Mouse (Mus musculus) neural tube, embryonic 14.5 days (tissue): ENCODE measurements around the gene Rims1. TPM values are rescaled to one million over a fixed set of nuclear protein-coding genes. Genes with fewer than 3 reads are reported as not detected.

Source experiments
- ATAC-seq: fragments of 200-750 bp; cut with Nextera tagmentation; 2 replicates; pipeline ENCODE4 v1.8.0; 2017; ENCODE audit warnings: low read depth, mild to moderate bottlenecking, moderate TSS enrichment, moderate library complexity
- H3K27ac ChIP-seq: fragments of 300-500 bp; sonication (generic); 2 replicates; pipeline ENCODE4 v1.5.1; 2014; ENCODE audit warnings: low read depth, mild to moderate bottlenecking, control low read depth, low read length, moderate library complexity, mixed read lengths
- H3K27me3 ChIP-seq: fragments of 300-500 bp; sonication (generic); 2 replicates; pipeline ENCODE4 v1.6.1; 2014; ENCODE audit warnings: low read length; ENCODE audit not compliant: control insufficient read depth, insufficient read depth
- H3K36me3 ChIP-seq: fragments of 300-500 bp; sonication (generic); 2 replicates; pipeline ENCODE4 v1.6.1; 2014; ENCODE audit warnings: low read length, mixed read lengths; ENCODE audit not compliant: control insufficient read depth, insufficient read depth
- H3K4me1 ChIP-seq: fragments of 300-500 bp; sonication (generic); 2 replicates; pipeline ENCODE4 v1.6.1; 2014; ENCODE audit warnings: low read length; ENCODE audit not compliant: control insufficient read depth, insufficient read depth
- H3K4me2 ChIP-seq: fragments of 300-500 bp; sonication (generic); 2 replicates; pipeline ENCODE4 v1.6.1; 2014; ENCODE audit warnings: mild to moderate bottlenecking, low read depth, low read length, control low read depth
- H3K4me3 ChIP-seq: fragments of 300-500 bp; sonication (generic); 2 replicates; pipeline ENCODE4 v1.5.1; 2014; ENCODE audit warnings: low read depth, low read length, control low read depth, mixed read lengths
- H3K9ac ChIP-seq: fragments of 300-500 bp; sonication (generic); replicated peaks from 2 replicates; pipeline ENCODE4 v1.6.1; 2014; ENCODE audit warnings: low read depth, mild to moderate bottlenecking, control low read depth, low read length, mixed read lengths
- H3K9me3 ChIP-seq: fragments of 300-500 bp; sonication (generic); 2 replicates; pipeline ENCODE4 v1.6.1; 2016; ENCODE audit warnings: low read length; ENCODE audit not compliant: control insufficient read depth
- WGBS: fragments of 180-500 bp; shearing (Covaris S2); extraction: QIAGEN DNeasy Blood & Tissue Kit; methylation state at CpG from one replicate; pipeline ENCODE4 v1.1.7; 2014; 5-methylcytosine and 5-hydroxymethylcytosine counted together
- polyA plus RNA-seq: library from polyadenylated mRNA; unstranded; fragments of >200 nt; fragmentation: Nextera tagmentation; extraction: Ambion mirVana; gene quantifications from 2 replicates; pipeline ENCODE4 v1.2.1, GENCODE M21; 2014

The Rims1 gene
- polyA plus RNA-seq, 1 experiment from 2014 or later = 28.4 TPM

- Histone ChIP-seq H3K4me2 (no peak overlapping the region), H3K9me3 (no peaks in the 10 kb centered on the region), H3K4me1 (no peaks in the 10 kb centered on the region), H3K36me3 (no peaks in the 10 kb centered on the region), H3K27me3 (no peaks in the 10 kb centered on the region), H3K9ac (no peak overlapping the region), H3K4me3 (no peak overlapping the region), H3K27ac (no peak overlapping the region)
- 92% methylated on average over 9 of the region's 9 CpGs for WGBS
- ATAC-seq = no peak
Observed at GRCm38 (mm10) chr1:22654903-22655302, 150.9 kb downstream of the Rims1 start.

GRCm38 (mm10) chr1:22650588-22650987 lies 155.2 kb downstream of the Rims1 start:
- Histone ChIP-seq H3K4me1 (no peaks in the 10 kb centered on the region), H3K27me3 (no peaks in the 10 kb centered on the region), H3K9me3 (no peaks in the 10 kb centered on the region), H3K4me2 (no peak overlapping the region), H3K27ac (no peak overlapping the region), H3K9ac (no peak overlapping the region), H3K36me3 (no peaks in the 10 kb centered on the region), H3K4me3 (no peak overlapping the region)
- no peak for ATAC-seq
- WGBS = 81% methylated on average over 7 of the region's 7 CpGs

GRCm38 (mm10) chr1:22649432-22649831 lies 156.4 kb downstream of the Rims1 start:
- Histone ChIP-seq H3K4me3 (no peak overlapping the region), H3K36me3 (no peaks in the 10 kb centered on the region), H3K9ac (no peak overlapping the region), H3K27me3 (no peaks in the 10 kb centered on the region), H3K4me2 (no peak overlapping the region), H3K9me3 (no peaks in the 10 kb centered on the region), H3K27ac (no peak overlapping the region), H3K4me1 (no peaks in the 10 kb centered on the region)
- WGBS = 81% methylated on average over 1 of the region's 1 CpGs
- ATAC-seq = no peak

DNA sequence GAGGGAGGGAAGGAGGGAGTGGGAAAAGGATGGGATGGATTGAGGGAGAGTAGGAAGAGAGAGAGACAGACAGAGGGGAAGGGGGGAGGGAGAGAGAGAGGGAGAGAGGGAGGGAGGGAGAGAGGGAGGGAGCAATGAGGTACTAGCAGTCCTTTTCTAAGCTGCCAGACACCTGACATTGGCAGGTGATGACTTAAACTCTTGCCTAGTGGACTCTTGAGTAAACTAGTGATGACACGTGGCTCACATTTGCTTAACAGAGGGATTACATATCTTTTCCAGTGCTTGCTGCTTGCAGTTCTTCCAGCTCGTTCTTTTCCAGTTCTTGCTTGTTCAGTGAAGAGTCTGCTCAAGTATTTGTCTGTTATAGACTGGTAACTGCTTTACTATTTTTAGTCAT lies 160.5 kb downstream of the Rims1 start:
- WGBS = 43% methylated on average over 2 of the region's 2 CpGs
- Histone ChIP-seq H3K27me3 (no peaks in the 10 kb centered on the region), H3K9ac (no peak overlapping the region), H3K4me1 (no peaks in the 10 kb centered on the region), H3K9me3 (no peaks in the 10 kb centered on the region), H3K4me3 (no peak overlapping the region), H3K36me3 (no peaks in the 10 kb centered on the region), H3K27ac (no peak overlapping the region), H3K4me2 (no peak overlapping the region)
- ATAC-seq = no peak

GRCm38 (mm10) chr1:22640568-22640967 lies 165.2 kb downstream of the Rims1 start:
- no peak overlapping the region for H3K4me3 ChIP-seq
- no peak overlapping the region for H3K27ac ChIP-seq
- ATAC-seq = no peak
- WGBS = 79% methylated on average over 5 of the region's 5 CpGs
- H3K36me3 ChIP-seq = no peaks in the 10 kb centered on the region
- H3K4me1 ChIP-seq = no peaks in the 10 kb centered on the region
- no peaks in the 10 kb centered on the region for H3K27me3 ChIP-seq
- no peak overlapping the region for H3K9ac ChIP-seq
- H3K9me3 ChIP-seq = no peaks in the 10 kb centered on the region
- H3K4me2 ChIP-seq = no peak overlapping the region

DNA sequence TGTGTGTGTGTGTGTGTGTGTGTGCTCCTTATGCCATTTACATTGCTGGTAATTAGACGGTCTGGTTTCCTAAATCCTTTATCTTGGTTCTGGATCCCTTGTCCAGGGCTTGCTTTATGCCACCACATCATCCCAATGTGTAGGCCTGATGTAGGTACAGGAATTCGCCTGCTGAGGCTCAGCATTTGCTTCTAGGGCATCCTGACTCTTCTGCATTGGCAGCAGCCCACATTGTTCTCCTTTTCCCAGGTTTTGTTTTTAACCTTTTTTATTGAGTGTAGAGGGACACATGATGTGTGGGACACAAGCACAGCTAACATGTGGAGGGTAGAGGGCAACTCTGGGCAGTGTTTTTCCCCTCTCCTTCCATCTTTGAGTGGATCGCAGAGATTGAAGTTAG lies 166.1 kb downstream of the Rims1 start:
- Histone ChIP-seq H3K9me3 (no peaks in the 10 kb centered on the region), H3K27ac (no peak overlapping the region), H3K27me3 (no peaks in the 10 kb centered on the region), H3K4me1 (no peaks in the 10 kb centered on the region), H3K9ac (no peak overlapping the region), H3K4me3 (no peak overlapping the region), H3K4me2 (no peak overlapping the region), H3K36me3 (no peaks in the 10 kb centered on the region)
- 82% methylated on average over 3 of the region's 3 CpGs for WGBS
- ATAC-seq = no peak

DNA sequence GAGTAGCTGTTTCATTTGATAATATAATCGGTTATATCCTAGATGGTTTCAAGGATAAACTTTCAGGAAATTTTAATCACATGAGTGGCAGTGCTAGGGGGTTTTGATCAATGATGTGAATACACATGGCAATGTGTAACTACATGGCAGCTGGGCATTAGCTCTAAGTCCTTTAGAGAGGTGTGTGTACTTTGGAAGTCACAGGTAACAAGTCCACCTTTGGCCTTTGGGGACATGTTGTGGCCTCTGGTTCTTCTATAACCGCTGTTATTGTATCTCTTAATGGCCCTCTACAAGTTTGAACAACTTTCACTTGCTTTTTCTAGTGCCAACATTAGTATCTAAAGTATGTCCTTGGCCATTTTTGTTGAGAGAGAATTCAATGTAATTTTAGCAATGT lies 171.9 kb downstream of the Rims1 start:
- Histone ChIP-seq H3K27ac (no peak overlapping the region), H3K4me2 (no peak overlapping the region), H3K9me3 (no peaks in the 10 kb centered on the region), H3K9ac (no peak overlapping the region), H3K27me3 (no peaks in the 10 kb centered on the region), H3K36me3 (no peaks in the 10 kb centered on the region), H3K4me1 (no peaks in the 10 kb centered on the region), H3K4me3 (no peak overlapping the region)
- 96% methylated on average over 2 of the region's 2 CpGs for WGBS
- no peak for ATAC-seq

DNA sequence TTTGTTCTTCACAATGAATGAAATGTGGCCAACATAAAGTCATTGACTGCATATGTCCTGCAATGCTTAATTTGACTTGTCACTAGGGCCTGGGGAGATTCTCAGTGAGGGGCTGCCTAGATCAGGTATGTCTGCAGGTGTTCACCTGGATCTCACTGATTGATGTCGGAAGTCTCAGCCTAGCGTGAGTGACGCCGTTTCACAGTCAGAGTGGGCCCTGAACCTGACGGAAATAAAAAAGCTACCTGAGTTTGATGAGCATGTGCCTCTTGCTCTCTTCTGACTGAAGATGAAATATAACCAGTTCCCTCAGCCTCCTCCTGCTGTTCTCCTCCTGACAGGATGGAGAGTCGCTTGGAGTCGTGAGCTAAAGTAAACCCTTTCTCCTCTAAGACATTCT lies 173.2 kb downstream of the Rims1 start:
- 79% methylated on average over 7 of the region's 7 CpGs for WGBS

DNA sequence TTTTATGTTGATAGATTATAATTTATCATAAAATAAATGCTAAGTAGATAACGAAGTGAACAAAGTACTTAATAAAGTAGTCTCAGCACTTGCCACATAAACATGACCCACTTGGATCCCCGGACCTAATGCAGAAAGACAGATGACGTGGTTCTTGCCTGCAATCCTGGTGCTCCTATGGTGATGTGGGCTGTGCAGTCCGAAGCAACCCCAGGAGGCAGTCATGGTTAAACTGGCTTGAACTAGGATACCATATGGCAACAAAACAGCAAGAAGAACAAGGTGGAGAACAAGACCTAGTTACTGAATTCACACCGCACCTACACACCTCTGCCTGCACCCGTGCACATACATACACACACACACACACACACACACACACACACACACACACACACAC lies 173.8 kb downstream of the Rims1 start:
- Histone ChIP-seq H3K9me3 (no peaks in the 10 kb centered on the region), H3K9ac (no peak overlapping the region), H3K4me3 (no peak overlapping the region), H3K36me3 (no peaks in the 10 kb centered on the region), H3K4me1 (no peaks in the 10 kb centered on the region), H3K27ac (no peak overlapping the region), H3K27me3 (no peaks in the 10 kb centered on the region), H3K4me2 (no peak overlapping the region)
- 90% methylated on average over 6 of the region's 6 CpGs for WGBS
- no peak for ATAC-seq

More for the DNA sequence above, 173.2 kb downstream of the Rims1 start:
- Histone ChIP-seq H3K9ac (no peak overlapping the region), H3K27ac (no peak overlapping the region), H3K9me3 (no peaks in the 10 kb centered on the region), H3K27me3 (no peaks in the 10 kb centered on the region), H3K4me3 (no peak overlapping the region), H3K4me2 (no peak overlapping the region), H3K36me3 (no peaks in the 10 kb centered on the region), H3K4me1 (no peaks in the 10 kb centered on the region)
- no peak for ATAC-seq

DNA sequence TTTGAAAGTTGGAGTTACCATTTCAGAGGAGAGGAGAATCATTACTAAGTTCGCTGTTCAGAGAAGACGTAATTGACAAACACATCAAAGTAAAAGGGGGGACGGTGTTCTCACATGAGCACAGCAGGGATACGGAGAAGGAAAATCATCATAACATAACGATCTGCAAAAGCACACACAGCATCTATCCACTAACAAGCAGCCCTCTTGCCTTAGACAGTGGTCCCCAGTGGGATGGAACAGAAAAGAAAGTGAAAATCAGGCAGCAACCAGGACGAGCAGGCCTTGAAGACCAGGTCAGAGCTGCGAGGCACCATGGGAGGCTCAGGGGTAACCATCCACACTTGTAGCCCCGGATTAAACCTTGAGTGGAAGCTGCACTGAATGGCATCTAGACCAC lies 176.8 kb downstream of the Rims1 start:
- Histone ChIP-seq H3K4me3 (no peak overlapping the region), H3K4me1 (no peaks in the 10 kb centered on the region), H3K27ac (no peak overlapping the region), H3K36me3 (no peaks in the 10 kb centered on the region), H3K9me3 (no peaks in the 10 kb centered on the region), H3K27me3 (no peaks in the 10 kb centered on the region), H3K4me2 (no peak overlapping the region), H3K9ac (no peak overlapping the region)
- no peak for ATAC-seq
- 75% methylated on average over 8 of the region's 8 CpGs for WGBS
